Mouse (Mus musculus) stomach, embryonic 14.5 days (tissue): ENCODE measurements at regions not wholly inside any gene's neighbourhood (a gene's known extent, or its start where the extent isn't known, plus 50 kb on each side); places are given as distances from the start of the nearest gene placed in this dataset.

Experiments used
- ATAC-seq: fragments of 200-750 bp; cut with Nextera tagmentation; 2 replicates; pipeline ENCODE4 v1.8.0; 2017; ENCODE audit warnings: low read depth, moderate TSS enrichment; ENCODE audit not compliant: insufficient number of reproducible peaks, insufficient read depth, low FRiP score
- H3K27ac ChIP-seq: fragments of 300-500 bp; sonication (generic); 2 replicates; pipeline ENCODE4 v1.5.1; 2014; ENCODE audit warnings: mild to moderate bottlenecking, low read length, moderate library complexity, mixed read lengths
- H3K27me3 ChIP-seq: fragments of 300-500 bp; sonication (generic); 2 replicates; pipeline ENCODE4 v1.6.1; 2014; ENCODE audit warnings: low read length, control low read depth, mixed read lengths; ENCODE audit not compliant: control insufficient read depth, insufficient read depth
- H3K36me3 ChIP-seq: fragments of 300-500 bp; sonication (generic); 2 replicates; pipeline ENCODE4 v1.6.1; 2014; ENCODE audit warnings: mild to moderate bottlenecking, control low read depth, low read length, moderate library complexity, mixed read lengths; ENCODE audit not compliant: control insufficient read depth, insufficient read depth
- H3K4me1 ChIP-seq: fragments of 300-500 bp; sonication (generic); 2 replicates; pipeline ENCODE4 v1.6.1; 2014; ENCODE audit warnings: low read length, control low read depth, mixed read lengths; ENCODE audit not compliant: control insufficient read depth, insufficient read depth
- H3K4me2 ChIP-seq: fragments of 300-500 bp; sonication (generic); replicated peaks from 2 replicates; pipeline ENCODE4 v1.6.1; 2014; ENCODE audit warnings: low read depth, low read length, control low read depth
- H3K4me3 ChIP-seq: fragments of 300-500 bp; sonication (generic); 2 replicates; pipeline ENCODE4 v1.5.1; 2014; ENCODE audit warnings: low read depth, low read length, control low read depth
- H3K9ac ChIP-seq: fragments of 300-500 bp; sonication (generic); replicated peaks from 2 replicates; pipeline ENCODE4 v1.6.1; 2014; ENCODE audit warnings: low read depth, mild to moderate bottlenecking, control low read depth, low read length, moderate library complexity, mixed read lengths
- H3K9me3 ChIP-seq: fragments of 300-500 bp; sonication (generic); 2 replicates; pipeline ENCODE4 v1.6.1; 2016; ENCODE audit warnings: low read depth, low read length, control low read depth; ENCODE audit not compliant: control insufficient read depth
- WGBS: fragments of 180-500 bp; shearing (Covaris S2); extraction: QIAGEN DNeasy Blood & Tissue Kit; methylation state at CpG from one replicate; pipeline ENCODE4 v1.1.7; 2014; 5-methylcytosine and 5-hydroxymethylcytosine counted together

DNA sequence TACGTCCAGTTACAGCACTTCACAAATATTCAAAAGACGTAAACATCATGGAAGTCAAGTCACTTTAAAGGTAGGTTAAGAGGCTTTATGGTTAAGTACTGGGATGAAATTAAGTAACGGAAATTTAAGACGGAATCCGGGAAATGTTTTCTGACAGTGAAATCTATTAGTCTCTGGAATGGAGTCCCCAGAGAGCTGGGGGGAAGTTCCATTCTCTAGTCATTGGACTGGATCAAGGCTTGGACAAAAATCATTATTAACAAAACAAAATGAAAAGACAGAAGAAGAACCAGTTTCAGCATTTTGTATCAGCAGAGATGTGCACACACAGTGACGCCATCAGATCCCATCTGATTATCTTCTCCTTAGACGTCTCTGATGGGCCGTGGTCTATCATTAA, 337.8 kb upstream of the Pmfbp1 start:
- Histone ChIP-seq H3K9ac (no peak overlapping the region), H3K4me1 (no peaks in the 10 kb centered on the region), H3K4me3 (no peak overlapping the region), H3K27ac (no peak overlapping the region), H3K4me2 (no peak overlapping the region), H3K9me3 (peaks cover 5% of the 10 kb centered on the region; the same call in 1 of the 2 replicates), H3K27me3 (no peaks in the 10 kb centered on the region), H3K36me3 (no peaks in the 10 kb centered on the region)
- 75% methylated on average over 8 of the region's 8 CpGs for WGBS
- no peak for ATAC-seq

DNA sequence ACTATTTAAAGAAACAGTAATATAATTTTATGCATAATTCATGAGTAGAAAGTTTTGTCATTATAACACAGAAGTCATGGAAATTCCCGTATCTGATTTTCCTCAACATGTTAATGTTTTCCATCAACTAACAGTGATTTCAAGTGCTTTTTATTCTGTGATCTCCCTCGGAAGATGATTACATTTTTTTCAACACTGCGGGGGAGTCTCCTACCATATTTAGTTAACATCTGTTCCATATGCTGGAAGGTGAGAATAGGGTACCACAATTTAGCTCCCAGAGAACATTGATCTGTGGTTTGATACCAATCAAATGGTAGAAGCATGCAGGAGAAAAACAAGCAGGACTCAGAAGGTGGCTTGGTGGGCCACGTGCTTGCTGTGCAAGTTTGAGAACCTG, 321.1 kb upstream of the Pmfbp1 start:
- H3K9me3 ChIP-seq: no peaks in the 10 kb centered on the region
- H3K4me2 ChIP-seq: no peak overlapping the region
- H3K36me3 ChIP-seq: no peaks in the 10 kb centered on the region
- ATAC-seq: no peak
- H3K9ac ChIP-seq: no peak overlapping the region
- no peak overlapping the region for H3K4me3 ChIP-seq
- WGBS: 78% methylated on average over 4 of the region's 4 CpGs
- no peaks in the 10 kb centered on the region for H3K4me1 ChIP-seq
- no peaks in the 10 kb centered on the region for H3K27me3 ChIP-seq
- no peak overlapping the region for H3K27ac ChIP-seq

DNA sequence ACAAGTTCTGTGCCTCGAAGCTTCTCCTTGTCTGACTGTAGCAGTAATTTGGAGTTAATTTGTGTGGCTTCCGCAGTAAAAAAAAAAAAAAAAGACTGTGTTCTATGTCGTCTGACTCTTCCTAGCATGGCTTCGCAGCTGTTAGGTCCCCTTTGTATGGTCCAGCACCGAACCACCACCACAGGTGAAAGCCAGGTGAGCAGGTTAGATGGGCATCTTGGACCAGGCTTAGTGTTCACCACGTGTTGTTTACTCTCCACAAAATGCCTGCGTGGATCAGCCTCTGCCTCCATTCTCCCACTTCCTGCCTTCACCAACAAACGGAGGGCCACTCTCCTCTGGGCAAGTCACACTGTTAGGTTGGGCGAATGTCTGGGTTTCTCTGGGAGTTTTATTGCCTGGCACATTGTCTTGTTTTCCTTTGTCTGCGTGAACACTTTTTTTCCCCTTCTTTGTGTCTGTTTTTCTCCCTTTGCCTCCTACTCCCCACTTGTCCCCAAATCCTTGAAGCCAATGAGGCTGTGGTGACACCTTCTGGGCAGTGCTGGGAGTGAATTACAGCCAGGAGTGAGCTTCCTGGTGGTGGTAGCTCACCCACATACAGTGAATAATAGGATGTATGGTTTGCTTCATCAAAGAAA, 308.1 kb upstream of the Pmfbp1 start:
- H3K9ac ChIP-seq: no peak overlapping the region
- H3K4me3 ChIP-seq: 0 out of 2 replicates have a peak overlapping the region, but pooled peaks have one; percentile 6
- H3K9me3 ChIP-seq: no peaks in the 10 kb centered on the region
- peak overlapping the region; percentile 40 for H3K4me2 ChIP-seq
- no peak for ATAC-seq
- WGBS: 30% methylated on average over 10 of the region's 10 CpGs
- no peaks in the 10 kb centered on the region for H3K27me3 ChIP-seq
- H3K27ac ChIP-seq: no peak overlapping the region
- H3K4me1 ChIP-seq: no peaks in the 10 kb centered on the region
- H3K36me3 ChIP-seq: no peaks in the 10 kb centered on the region

DNA sequence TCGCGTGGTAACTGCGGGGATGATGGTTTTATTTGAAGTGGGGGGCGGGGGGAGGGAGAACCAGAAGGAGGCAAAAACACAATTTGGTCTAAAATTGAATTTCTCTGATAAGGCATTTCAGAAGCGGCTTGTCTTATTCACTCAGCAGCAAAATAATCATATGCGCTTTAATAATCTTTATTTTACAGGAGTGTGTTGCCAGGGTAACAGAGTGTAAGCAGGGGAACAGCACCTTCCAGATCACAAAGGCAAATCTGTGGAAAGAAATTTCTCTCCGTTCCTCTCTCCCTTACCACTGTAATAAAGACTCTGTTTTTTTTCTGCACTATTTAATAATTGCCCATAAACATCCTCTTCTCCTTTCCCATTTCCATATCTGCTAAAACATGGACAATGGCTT, 306.2 kb upstream of the Pmfbp1 start:
- ATAC-seq: no peak
- no peak overlapping the region for H3K9ac ChIP-seq
- H3K36me3 ChIP-seq: no peaks in the 10 kb centered on the region
- no peak overlapping the region for H3K27ac ChIP-seq
- no peaks in the 10 kb centered on the region for H3K9me3 ChIP-seq
- no peaks in the 10 kb centered on the region for H3K27me3 ChIP-seq
- H3K4me3 ChIP-seq: no peak overlapping the region
- H3K4me1 ChIP-seq: no peaks in the 10 kb centered on the region
- H3K4me2 ChIP-seq: no peak overlapping the region
- 69% methylated on average over 7 of the region's 7 CpGs for WGBS

DNA sequence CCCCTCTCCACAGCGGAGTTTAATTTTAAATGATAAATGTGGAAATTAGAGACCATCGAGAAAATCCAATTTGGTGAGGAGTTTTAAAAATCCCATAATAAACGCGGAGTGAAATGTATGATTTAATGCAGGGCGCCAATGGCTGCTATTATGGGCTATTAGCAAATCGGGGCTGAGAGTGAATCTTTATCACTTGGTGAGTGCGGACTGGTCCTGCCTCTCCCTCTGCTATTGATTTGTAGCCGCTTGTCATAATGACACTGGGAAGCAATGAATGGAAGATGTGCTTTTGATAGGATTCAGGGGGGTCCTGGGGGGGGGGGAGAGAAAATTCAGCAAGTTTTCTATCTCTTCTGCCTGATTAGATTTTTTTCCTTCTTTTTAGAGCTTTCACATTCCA, 279.6 kb upstream of the Pmfbp1 start:
- H3K9ac ChIP-seq: no peak overlapping the region
- no peaks in the 10 kb centered on the region for H3K36me3 ChIP-seq
- 73% methylated on average over 8 of the region's 8 CpGs for WGBS
- H3K4me1 ChIP-seq: no peaks in the 10 kb centered on the region
- no peaks in the 10 kb centered on the region for H3K9me3 ChIP-seq
- H3K4me2 ChIP-seq: no peak overlapping the region
- ATAC-seq: no peak
- H3K27me3 ChIP-seq: no peaks in the 10 kb centered on the region
- H3K4me3 ChIP-seq: no peak overlapping the region
- no peak overlapping the region for H3K27ac ChIP-seq

DNA sequence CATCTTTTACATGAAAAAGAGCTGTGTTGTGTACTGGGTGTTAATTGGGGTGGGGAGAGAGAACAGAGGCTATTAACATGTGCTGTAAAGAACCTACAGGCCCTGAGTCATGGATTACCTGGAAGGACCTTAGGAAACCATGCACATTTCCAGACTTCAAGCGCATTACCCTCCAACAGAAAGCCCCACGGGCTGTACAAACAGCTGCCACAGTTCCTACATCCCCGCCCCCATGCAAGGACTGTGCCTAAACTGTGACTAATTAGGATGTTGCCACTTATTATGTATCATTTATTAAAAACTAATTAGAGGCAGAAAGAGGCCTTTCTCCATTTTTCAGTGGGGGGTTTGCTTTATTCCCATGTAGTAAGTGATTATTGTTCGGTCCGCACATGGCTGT, 277.5 kb upstream of the Pmfbp1 start:
- Histone ChIP-seq H3K9me3 (no peaks in the 10 kb centered on the region), H3K27ac (no peak overlapping the region), H3K4me1 (no peaks in the 10 kb centered on the region), H3K36me3 (no peaks in the 10 kb centered on the region), H3K9ac (no peak overlapping the region), H3K27me3 (no peaks in the 10 kb centered on the region), H3K4me2 (no peak overlapping the region), H3K4me3 (no peak overlapping the region)
- 78% methylated on average over 5 of the region's 5 CpGs for WGBS
- ATAC-seq: no peak

DNA sequence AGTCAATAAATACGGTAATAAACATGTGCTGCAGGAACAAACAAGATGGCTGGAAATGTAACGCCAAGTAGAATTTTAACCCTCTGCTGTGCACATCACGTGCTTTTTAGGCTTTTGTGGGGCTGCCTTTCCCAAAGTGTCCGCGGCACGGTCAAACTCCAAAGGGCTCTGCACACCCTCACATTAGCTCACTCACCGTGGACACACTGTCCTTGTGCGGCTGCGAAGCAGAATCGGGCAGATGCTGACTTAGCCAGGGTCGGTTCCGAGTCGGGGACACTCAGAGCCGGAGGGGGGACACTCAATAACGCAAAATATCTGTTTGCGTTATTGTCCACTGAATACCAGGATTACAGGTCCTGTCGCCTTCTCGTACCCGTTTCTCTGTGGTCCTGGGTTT, 276.5 kb upstream of the Pmfbp1 start:
- Histone ChIP-seq H3K4me1 (no peaks in the 10 kb centered on the region), H3K27me3 (no peaks in the 10 kb centered on the region), H3K4me2 (no peak overlapping the region), H3K9ac (no peak overlapping the region), H3K36me3 (no peaks in the 10 kb centered on the region), H3K9me3 (no peaks in the 10 kb centered on the region), H3K4me3 (no peak overlapping the region), H3K27ac (no peak overlapping the region)
- WGBS: 93% methylated on average over 19 of the region's 19 CpGs
- ATAC-seq: no peak

DNA sequence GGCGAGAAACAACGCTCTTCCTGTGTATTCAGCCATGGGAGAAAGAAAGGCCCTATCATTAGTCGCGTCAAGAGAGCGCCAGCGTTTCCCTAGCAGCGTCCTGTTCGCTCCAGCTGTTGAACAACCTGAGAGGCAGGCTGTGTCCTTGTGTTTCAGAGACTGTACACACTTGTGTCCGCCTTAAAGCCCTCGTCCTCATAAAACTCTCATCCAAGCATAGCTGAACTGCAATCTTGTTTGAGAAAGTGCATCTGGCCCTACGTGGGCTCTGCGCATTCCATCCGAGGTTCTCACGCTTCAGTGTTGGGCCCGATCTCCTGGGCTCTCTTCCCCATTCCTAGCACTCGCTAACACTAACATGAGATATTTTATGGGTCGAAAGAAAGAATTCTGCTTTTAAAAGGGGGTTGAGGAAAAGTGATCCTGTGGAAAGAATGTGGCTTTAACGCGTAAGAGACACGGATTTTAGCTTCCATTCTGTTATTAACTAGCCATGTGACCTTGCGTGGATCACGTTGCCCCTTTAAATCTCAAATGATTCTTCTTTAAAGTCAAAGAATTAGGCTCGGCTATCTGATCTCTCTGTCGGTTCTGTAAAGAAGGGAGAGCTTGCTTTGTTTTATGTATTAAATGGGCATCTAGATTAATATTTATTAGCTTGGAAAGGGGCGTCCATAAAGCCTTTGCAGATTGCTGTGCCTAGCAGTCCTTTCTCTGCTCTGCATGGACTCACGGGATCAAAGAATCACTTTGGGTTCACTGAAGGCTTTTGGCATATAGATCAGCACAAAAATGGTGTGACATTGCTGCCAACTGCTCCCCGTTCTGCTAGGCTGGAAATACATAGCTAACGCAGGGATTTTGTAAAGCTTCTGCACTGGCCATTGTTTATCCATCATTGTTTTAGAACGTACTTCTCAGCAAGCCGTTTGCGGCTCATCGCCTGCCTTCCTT, 261.3 kb upstream of the Pmfbp1 start:
- Histone ChIP-seq H3K27ac (peak overlapping the region; percentile 82), H3K4me3 (no peak overlapping the region), H3K36me3 (no peaks in the 10 kb centered on the region), H3K9me3 (no peaks in the 10 kb centered on the region), H3K4me1 (peaks cover 10% of the 10 kb centered on the region; the same call in 1 of the 2 replicates), H3K4me2 (peak overlapping the region; percentile 26), H3K27me3 (no peaks in the 10 kb centered on the region), H3K9ac (no peak overlapping the region)
- 33% methylated on average over 32 of the region's 32 CpGs for WGBS
- ATAC-seq: peak; percentile 67; the same call in 1 of the 2 replicates
